Mouse (Mus musculus): ENCODE measurements around the gene Map1lc3b.

The Map1lc3b gene

DNA sequence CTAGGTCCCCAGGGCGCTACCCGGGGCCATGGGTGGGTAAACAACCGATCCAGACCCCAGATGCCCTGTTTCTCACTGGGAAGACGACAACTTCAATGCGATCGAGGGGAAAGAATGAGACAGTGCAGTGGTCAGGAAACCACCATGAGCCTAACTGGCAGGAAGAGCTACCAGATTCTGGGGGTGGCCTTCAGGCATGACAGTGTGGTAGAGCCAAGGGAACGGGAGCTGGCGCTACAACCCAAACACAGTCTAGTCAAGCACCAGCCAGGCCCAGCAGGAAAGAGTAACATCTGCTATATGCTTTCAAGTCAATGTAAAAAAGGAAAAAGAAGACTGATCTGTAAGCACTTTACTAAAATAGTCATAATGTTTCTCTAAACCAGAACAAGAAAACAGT is 46.0 kb downstream of the Map1lc3b start:
- in situ Hi-C loops (cut with MboI; ENCODE audit: low pct_unique_long_range_greater_than_20kb in 1 of 2, low sequenced_read_pairs in 2 of 2, unreplicated experiment in 1 of 2), result no loop called here

DNA sequence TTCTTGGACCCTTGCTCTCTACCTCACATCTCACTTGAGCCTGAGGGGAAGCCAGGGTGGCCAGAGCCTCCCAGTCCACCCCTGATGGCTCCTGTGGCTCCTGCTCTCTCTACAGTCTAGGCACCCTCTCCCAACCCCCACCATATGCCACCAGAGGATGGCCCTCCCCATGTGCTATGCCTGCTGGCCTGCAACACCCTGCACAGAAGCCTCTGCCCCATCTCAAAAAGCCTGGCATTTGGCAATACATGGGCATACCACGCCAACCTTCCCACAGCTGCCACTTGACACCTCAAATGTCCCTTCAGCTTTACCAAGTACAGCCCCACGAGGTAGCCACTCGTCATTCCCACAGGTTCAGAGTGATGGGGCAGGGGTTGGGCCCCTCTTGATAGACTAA is 52.6 kb downstream of the Map1lc3b start:
- in situ Hi-C loops (cut with MboI; ENCODE audit: low pct_unique_long_range_greater_than_20kb in 1 of 2, low sequenced_read_pairs in 2 of 2, unreplicated experiment in 1 of 2), result no loop called here

DNA sequence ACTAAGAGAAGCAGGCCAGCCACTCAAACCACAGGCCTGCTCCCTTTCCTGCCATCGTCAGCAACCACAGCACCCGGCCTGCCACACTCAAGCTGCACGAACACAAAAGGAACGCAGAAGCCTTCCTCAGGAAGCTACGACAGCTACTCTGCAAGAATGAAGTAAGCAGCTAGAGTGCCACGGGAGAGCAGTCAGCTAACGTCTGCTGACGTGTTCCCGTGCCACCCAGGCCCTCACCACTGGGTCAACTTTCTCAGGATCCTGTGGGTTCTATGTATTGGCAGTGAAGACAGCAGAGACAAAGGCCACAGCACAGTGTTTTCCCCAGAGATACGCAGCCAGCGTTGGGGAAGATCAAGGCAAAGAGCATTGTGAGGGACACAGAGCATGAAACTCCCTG is 53.2 kb downstream of the Map1lc3b start:
- in situ Hi-C loops (cut with MboI; ENCODE audit: low pct_unique_long_range_greater_than_20kb in 1 of 2, low sequenced_read_pairs in 2 of 2, unreplicated experiment in 1 of 2), result no loop called here

- in situ Hi-C loops (cut with MboI; ENCODE audit: low pct_unique_long_range_greater_than_20kb in 1 of 2, low sequenced_read_pairs in 2 of 2, unreplicated experiment in 1 of 2), result no loop called here
Measured at GRCm38 (mm10) chr8:121647511-121648215, 57.5 kb downstream of the Map1lc3b start.

All from mouse embryonic stem cell (cell line).